Mouse (Mus musculus): ENCODE data around the gene BC061237. TPM values are rescaled to one million over a fixed set of nuclear protein-coding genes. Genes with fewer than 3 reads are reported as not detected.

Gene BC061237
- not detected for polyA plus RNA-seq (2012; fragmentation: generic; extraction: Trizol)

DNA sequence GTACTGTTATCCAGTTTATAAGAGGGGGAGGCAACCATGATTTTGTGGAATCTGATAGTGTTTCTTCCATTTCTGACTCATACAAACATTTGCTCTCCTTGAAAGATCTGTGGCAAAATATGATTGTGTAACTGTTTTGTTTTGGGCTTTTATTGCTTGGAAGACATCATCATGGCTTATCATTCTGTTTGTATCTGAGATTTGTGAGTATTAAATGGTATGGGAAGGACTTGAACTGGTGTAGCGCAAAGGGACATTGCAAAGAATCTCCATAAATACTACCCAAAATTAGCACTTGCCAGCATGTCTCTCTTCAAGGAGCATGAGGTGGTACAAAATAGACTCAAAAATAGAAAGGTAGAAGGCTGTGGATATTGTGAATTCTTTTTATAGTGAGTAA lies at the start of gene BC061237:
BC061237 (plus strand) TSS at position 301 of the 400 bp plus-strand sequence.

DNA sequence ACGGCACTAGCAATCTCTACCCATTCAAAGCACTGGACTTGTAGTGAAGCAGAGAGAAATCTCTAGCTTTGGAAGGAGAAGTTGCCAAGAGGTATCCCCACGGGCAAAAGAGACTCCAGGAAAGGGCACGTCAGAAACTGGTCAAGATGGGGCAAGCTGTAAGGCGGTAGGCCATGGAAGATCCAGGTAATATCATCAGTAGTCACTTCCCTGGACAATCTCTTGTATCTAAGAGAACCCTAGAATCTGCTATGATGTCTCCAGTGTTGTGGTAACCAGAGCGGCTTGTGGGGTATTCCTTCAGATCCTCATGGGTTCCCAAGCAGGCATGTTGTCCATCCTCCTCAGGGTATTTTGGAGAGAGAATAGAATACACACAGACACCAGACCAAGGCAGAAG lies 25.7 kb downstream of the BC061237 start, which contains the start of gene Gm17093:
Gm17093 (plus strand) TSS at position 301 of the 400 bp plus-strand sequence.

Other genes starting within 250 kb of the BC061237 start
- under 1 TPM in 1 of 2 experiments, not detected in 1; 0.05 TPM for gene Gm8220, start 206.9 kb upstream of the BC061237 start, polyA plus RNA-seq (2012; fragmentation: generic; extraction: Trizol)
- gene Gm5930, start 153.9 kb upstream of the BC061237 start, polyA plus RNA-seq (2012; fragmentation: generic; extraction: Trizol) = under 1 TPM; 0.02 to 0.22 TPM
- gene Gm8229, start 127.1 kb upstream of the BC061237 start, polyA plus RNA-seq (2012; fragmentation: generic; extraction: Trizol) = not detected
- gene Gm3371, start 81.8 kb upstream of the BC061237 start, polyA plus RNA-seq (2012; fragmentation: generic; extraction: Trizol) = under 1 TPM in 1 of 2 experiments, not detected in 1; 0.02 TPM
- gene Gm8232, start 58.8 kb upstream of the BC061237 start, polyA plus RNA-seq (2012; fragmentation: generic; extraction: Trizol) = not detected
- not detected for gene Gm17093, start 25.8 kb downstream of the BC061237 start, polyA plus RNA-seq (2012; fragmentation: generic; extraction: Trizol)
- gene Gm8247, start 90.7 kb downstream of the BC061237 start, polyA plus RNA-seq (2012; fragmentation: generic; extraction: Trizol) = not detected
- 1 to 10 TPM; 1.5 to 7.9 TPM for gene Gm5624, start 135.5 kb downstream of the BC061237 start, polyA plus RNA-seq (2012; fragmentation: generic; extraction: Trizol)
- gene Gm8257, start 214.0 kb downstream of the BC061237 start, polyA plus RNA-seq (2012; fragmentation: generic; extraction: Trizol) = not detected

Data from C3H10T1/2 (cell line).